ENCODE assay signal across 8 mouse cellular contexts in the genomic region with DNA sequence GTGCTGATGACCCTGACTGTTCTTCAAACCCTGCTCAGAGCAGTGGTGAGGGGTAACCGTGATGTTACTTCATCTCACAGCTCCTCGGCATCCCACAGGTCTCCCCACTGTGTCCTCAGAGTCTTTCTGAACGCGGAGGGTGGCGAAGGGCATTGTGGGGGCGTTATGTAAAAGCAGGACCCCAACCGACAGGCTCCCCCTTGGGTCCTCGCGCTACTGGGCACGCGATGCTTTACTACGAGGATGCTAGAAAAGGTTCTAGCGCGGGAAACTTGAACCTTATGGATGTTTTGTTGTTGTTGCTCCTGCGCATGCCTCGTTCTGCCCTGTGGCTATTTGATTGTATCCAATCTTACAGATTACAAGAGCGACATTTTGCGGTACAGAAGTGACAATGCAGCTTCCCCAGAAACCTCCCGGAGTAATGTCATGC. TPM values are rescaled to one million over a fixed set of nuclear protein-coding genes. Genes with fewer than 3 reads are reported as not detected.
A peak's percentile ranks its signal among the peaks of the same experiment; 100 is the strongest.
DNase-seq lines count a peak whose midpoint lies in the region; ATAC-seq and TF ChIP-seq lines count a peak whose summit lies in the region.

Gene Csnk2b, minus strand, starts transcription at position 183 of the 433 bp plus-strand sequence.

- no peak for TF ChIP-seq POLR2A in limb, embryonic 14.5 days (IDR thresholded peaks at IDR 0.05; ENCODE audit: borderline replicate concordance, extremely low read depth, insufficient read depth, insufficient read length)
- no peak for TF ChIP-seq POLR2A in testis, adult 2 months (IDR thresholded peaks at IDR 0.05; ENCODE audit: control insufficient read depth, low read depth, low read length)

- peak within 1 kb of the TSS; percentile 87 for H3K27ac ChIP-seq in heart, embryonic 12.5 days (ENCODE audit: poor library complexity, severe bottlenecking)
- peak within 1 kb of the TSS; percentile 94 for H3K27ac ChIP-seq in kidney, embryonic 15.5 days
- peak within 1 kb of the TSS; percentile 84 for H3K27ac ChIP-seq in limb, embryonic 14.5 days (replicated peaks; ENCODE audit: low read depth, low read length)
- H3K27ac ChIP-seq in midbrain, embryonic 15.5 days, result peak within 1 kb of the TSS; percentile 90
- H3K27ac ChIP-seq in testis, adult 2 months (ENCODE audit: control insufficient read depth, insufficient read depth, low read depth, low read length), result peak within 1 kb of the TSS; percentile 97

- H3K4me1 ChIP-seq in E14TG2a.4 (replicated peaks; ENCODE audit: low read depth, low read length), result peaks cover 57% of the 10 kb centered on the region
- H3K4me1 ChIP-seq in heart, embryonic 12.5 days (replicated peaks), result peaks cover 31% of the 10 kb centered on the region
- peaks cover 41% of the 10 kb centered on the region for H3K4me1 ChIP-seq in kidney, embryonic 15.5 days
- peaks cover 18% of the 10 kb centered on the region for H3K4me1 ChIP-seq in limb, embryonic 14.5 days (ENCODE audit: control insufficient read depth, insufficient read depth, low read length)
- peaks cover 38% of the 10 kb centered on the region for H3K4me1 ChIP-seq in midbrain, embryonic 15.5 days
- H3K4me1 ChIP-seq in testis, adult 2 months (ENCODE audit: control insufficient read depth, insufficient read depth, low read length), result peaks cover 19% of the 10 kb centered on the region

- H3K9me3 ChIP-seq in E14TG2a.4 (ENCODE audit: low read length), result no peaks in the 10 kb centered on the region
- H3K9me3 ChIP-seq in heart, embryonic 12.5 days (replicated peaks), result no peaks in the 10 kb centered on the region
- H3K9me3 ChIP-seq in kidney, embryonic 15.5 days (replicated peaks), result no peaks in the 10 kb centered on the region
- H3K9me3 ChIP-seq in limb, embryonic 14.5 days (ENCODE audit: control insufficient read depth, low read length), result no peaks in the 10 kb centered on the region
- no peaks in the 10 kb centered on the region for H3K9me3 ChIP-seq in midbrain, embryonic 15.5 days

- ATAC-seq in heart, embryonic 12.5 days (ENCODE audit: insufficient number of reproducible peaks, low FRiP score), result no peak; the same call in 1 of the 2 replicates
- ATAC-seq in kidney, embryonic 15.5 days (replicated peaks; ENCODE audit: low FRiP score), result no peak; the same call in 1 of the 2 replicates
- no peak for ATAC-seq in limb, embryonic 14.5 days (ENCODE audit: low FRiP score, low read depth)
- no peak; the same call in 1 of the 2 replicates for ATAC-seq in midbrain, embryonic 15.5 days (replicated peaks)

- no peak for TF ChIP-seq CTCF in E14TG2a.4 (conservative IDR thresholded peaks at IDR 0.05; ENCODE audit: low read length)
- no peak for TF ChIP-seq CTCF in testis, adult 2 months (IDR thresholded peaks at IDR 0.05; ENCODE audit: control insufficient read depth, insufficient read depth, insufficient replicate concordance, low read depth, low read length)

- peak within 1 kb of the TSS; percentile 98 for H3K4me3 ChIP-seq in E14TG2a.4 (replicated peaks; ENCODE audit: low read length)
- peak within 1 kb of the TSS; percentile 76 for H3K4me3 ChIP-seq in heart, embryonic 12.5 days
- peak within 1 kb of the TSS; percentile 97 for H3K4me3 ChIP-seq in kidney, embryonic 15.5 days (replicated peaks)
- peak within 1 kb of the TSS; percentile 98 for H3K4me3 ChIP-seq in limb, embryonic 14.5 days (replicated peaks; ENCODE audit: low read length)
- peak within 1 kb of the TSS; percentile 77 for H3K4me3 ChIP-seq in midbrain, embryonic 15.5 days
- H3K4me3 ChIP-seq in testis, adult 2 months (ENCODE audit: control insufficient read depth, low read depth, low read length), result peak within 1 kb of the TSS; percentile 96

- DNase-seq in brain, adult 2 months (ENCODE audit: low read depth, low spot score), result peak; percentile 92
- peak; percentile 20 for DNase-seq in fibroblast of lung, adult 2 months (ENCODE audit: low read depth)
- DNase-seq in limb, embryonic 14.5 days (ENCODE audit: low spot score), result peak; percentile 72

- under 1% methylated on average over 19 of the region's 19 CpGs for WGBS in heart, embryonic 12.5 days
- 0% methylated on average over 19 of the region's 19 CpGs for WGBS in kidney, embryonic 15.5 days
- WGBS in limb, embryonic 14.5 days, result under 1% methylated on average over 19 of the region's 19 CpGs
- WGBS in midbrain, embryonic 15.5 days, result under 1% methylated on average over 19 of the region's 19 CpGs

- peak within 1 kb of the TSS; percentile 93 for H3K9ac ChIP-seq in heart, embryonic 12.5 days
- peak within 1 kb of the TSS; percentile 98 for H3K9ac ChIP-seq in kidney, embryonic 15.5 days
- H3K9ac ChIP-seq in limb, embryonic 14.5 days (ENCODE audit: low read depth, low read length, severe bottlenecking), result peak within 1 kb of the TSS; percentile 90
- H3K9ac ChIP-seq in midbrain, embryonic 15.5 days, result peak within 1 kb of the TSS; percentile 84

- peak within 1 kb of the TSS; percentile 92 for H3K4me2 ChIP-seq in heart, embryonic 12.5 days
- peak within 1 kb of the TSS; percentile 96 for H3K4me2 ChIP-seq in kidney, embryonic 15.5 days
- peak within 1 kb of the TSS; percentile 74 for H3K4me2 ChIP-seq in limb, embryonic 14.5 days (replicated peaks; ENCODE audit: low read depth, low read length, severe bottlenecking)
- H3K4me2 ChIP-seq in midbrain, embryonic 15.5 days, result peak within 1 kb of the TSS; percentile 92

- H3K36me3 ChIP-seq in E14TG2a.4 (ENCODE audit: insufficient read depth, low read length), result peaks cover 58% of the 10 kb centered on the region
- H3K36me3 ChIP-seq in heart, embryonic 12.5 days, result peaks cover 42% of the 10 kb centered on the region
- H3K36me3 ChIP-seq in kidney, embryonic 15.5 days, result peaks cover 51% of the 10 kb centered on the region
- H3K36me3 ChIP-seq in limb, embryonic 14.5 days (ENCODE audit: control insufficient read depth, insufficient read depth, low read length), result peaks cover 36% of the 10 kb centered on the region
- H3K36me3 ChIP-seq in midbrain, embryonic 15.5 days (replicated peaks), result peaks cover 23% of the 10 kb centered on the region
- no peaks in the 10 kb centered on the region; the same call in none of the 2 replicates for H3K36me3 ChIP-seq in testis, adult 2 months (ENCODE audit: control insufficient read depth, insufficient read depth, low read length)

- H3K27me3 ChIP-seq in E14TG2a.4 (ENCODE audit: insufficient read depth, low read length), result peaks cover 5% of the 10 kb centered on the region
- H3K27me3 ChIP-seq in heart, embryonic 12.5 days (replicated peaks), result no peaks in the 10 kb centered on the region
- no peaks in the 10 kb centered on the region for H3K27me3 ChIP-seq in kidney, embryonic 15.5 days
- no peaks in the 10 kb centered on the region for H3K27me3 ChIP-seq in limb, embryonic 14.5 days (ENCODE audit: control insufficient read depth, insufficient read depth, low read length)
- H3K27me3 ChIP-seq in midbrain, embryonic 15.5 days (replicated peaks), result no peaks in the 10 kb centered on the region
- no peaks in the 10 kb centered on the region for H3K27me3 ChIP-seq in testis, adult 2 months (ENCODE audit: control insufficient read depth, insufficient read depth, low read length)

RNA-seq across cellular contexts. Expression of gene Csnk2b, which starts in this region (rescaled TPM):
- 190 and 207 TPM in 2 replicates for polyA plus RNA-seq in heart, embryonic 12.5 days (2016; fragmentation: Nextera tagmentation; extraction: Ambion mirVana)
- polyA plus RNA-seq in kidney, embryonic 15.5 days (2015; fragmentation: Nextera tagmentation; extraction: Ambion mirVana), result 281 and 284 TPM in 2 replicates
- 181 and 250 TPM in 2 replicates for polyA plus RNA-seq in limb, embryonic 14.5 days (2012; rRNA removed)
- 275 and 308 TPM in 2 replicates for polyA plus RNA-seq in limb, embryonic 14.5 days (2014; fragmentation: Nextera tagmentation; extraction: Ambion mirVana)
- polyA plus RNA-seq in midbrain, embryonic 15.5 days (2015; fragmentation: Nextera tagmentation; extraction: Ambion mirVana), result 316 and 319 TPM in 2 replicates
- polyA plus RNA-seq in testis, adult 2 months (2012; rRNA removed), result 3,095 and 3,228 TPM in 2 replicates

Comparison
In these comparisons a context has a peak if more than half of its experiments do, and no peak if none do; other contexts are left out.
1. DNase-seq: peak in every context shown above with its lines; median percentile 92 in brain, adult 2 months; 72 in limb, embryonic 14.5 days; 20 in fibroblast of lung, adult 2 months.